Mouse (Mus musculus) hematopoietic multipotent progenitor cell, adult 10-12 weeks (in vitro differentiated cells): ENCODE measurements around the gene Crybb2. TPM values are rescaled to one million over a fixed set of nuclear protein-coding genes. Genes with fewer than 3 reads are reported as not detected.

Experiments used
- polyA plus RNA-seq: library from polyadenylated mRNA; stranded (reverse); fragments of >175 nt; gene quantifications from 2 replicates; pipeline ENCODE4 v1.2.3, GENCODE M21; 2012; ENCODE audit warnings: low replicate concordance

Crybb2 gene
- 0.24 TPM in 1 of 2 replicates, not detected in the other for polyA plus RNA-seq

DNA sequence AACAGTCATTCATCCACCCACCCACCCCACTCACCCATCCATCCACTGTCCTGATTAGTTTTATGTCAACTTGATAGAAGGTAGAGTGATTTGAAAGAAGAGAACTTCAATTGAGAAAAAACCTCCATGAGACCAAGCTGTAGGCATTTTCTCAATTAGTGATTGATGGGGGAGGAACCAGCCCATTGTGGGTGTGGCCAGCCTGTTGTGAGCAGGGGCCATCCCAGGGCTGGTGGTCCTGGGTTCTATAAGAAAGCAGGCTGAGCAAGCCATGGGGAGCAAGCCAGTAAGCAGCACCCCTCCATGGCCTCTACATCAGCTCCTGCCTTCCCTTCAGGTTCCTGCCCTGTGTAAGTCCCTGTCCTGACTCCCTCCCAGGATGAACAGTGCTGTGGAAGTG lies at the start of gene Crybb2:
Crybb2 (minus strand) TSS at position 101 of the 400 bp plus-strand sequence.

DNA sequence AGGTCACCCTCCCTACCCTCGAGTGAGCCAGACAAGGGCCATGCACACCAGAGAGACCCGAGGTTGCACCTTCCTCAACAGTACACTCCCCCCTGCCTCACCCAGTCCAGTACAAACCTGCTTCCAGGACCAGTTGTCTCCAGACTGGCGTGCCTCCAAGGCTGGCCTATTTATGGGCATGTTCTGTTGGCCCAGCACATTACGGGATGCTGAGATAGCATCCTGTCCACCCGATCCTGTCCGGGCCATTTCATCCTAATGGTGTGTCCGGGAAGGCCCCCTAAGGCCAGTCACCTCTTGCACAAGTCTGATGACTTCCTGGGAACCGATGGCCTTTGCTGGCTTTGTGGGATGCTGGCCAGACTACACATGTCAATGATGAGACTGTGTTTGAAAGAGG lies 11.5 kb upstream of the Crybb2 start, which contains the start of gene Crybb3:
Crybb3 (minus strand) TSS at position 146 of the 400 bp plus-strand sequence.

DNA sequence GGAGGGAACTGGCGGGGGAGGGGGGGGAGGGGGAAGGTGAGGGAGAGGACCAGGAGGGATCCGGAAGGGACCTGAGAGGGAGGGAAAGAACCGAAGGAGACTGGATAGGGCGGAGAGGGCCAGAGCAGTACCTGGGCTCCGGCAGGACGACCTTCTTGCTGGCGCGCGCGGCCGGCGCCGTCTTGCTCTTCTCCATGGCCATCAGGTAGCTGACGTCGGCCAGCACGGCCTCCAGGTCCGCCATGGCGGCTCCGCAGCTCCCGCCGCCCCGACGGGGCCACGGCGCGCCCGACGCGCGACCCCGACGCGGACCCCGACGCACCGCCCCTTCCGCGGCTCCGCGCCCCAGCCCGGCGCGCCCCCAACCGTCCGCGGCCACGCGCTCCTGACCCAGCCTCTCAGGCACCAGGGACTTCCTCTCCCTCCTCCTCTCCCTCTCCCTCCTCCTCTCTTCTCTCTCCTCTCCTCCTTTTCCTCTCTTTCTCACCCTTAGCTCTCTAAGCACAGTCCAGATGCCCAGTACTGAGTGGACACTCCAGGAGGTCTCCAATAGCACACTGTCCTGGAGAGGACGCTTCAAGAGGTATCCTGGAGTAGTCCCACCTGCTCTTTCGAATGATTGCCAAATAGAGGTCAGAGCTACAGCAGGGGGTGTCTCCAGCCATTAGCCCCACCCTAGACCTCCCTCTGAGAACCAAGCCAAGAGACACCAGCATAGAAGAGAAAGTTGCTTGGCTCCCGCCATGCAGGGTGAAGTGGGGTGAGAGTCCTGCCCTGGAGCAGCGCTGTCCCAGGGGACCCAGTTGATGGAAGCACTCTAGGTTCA lies 54.5 kb downstream of the Crybb2 start, which contains the start of gene Grk3:
Grk3 (minus strand) TSS at position 556 of the 826 bp plus-strand sequence.

Other genes with a start within 250 kb of the Crybb2 start
- 1.0 and 2.4 TPM in 2 replicates for gene Myo18b, start 173.8 kb downstream of the Crybb2 start, polyA plus RNA-seq
- gene Grk3, start 54.3 kb downstream of the Crybb2 start, polyA plus RNA-seq, result 7.8 and 8.3 TPM in 2 replicates
- gene Crybb3, start 11.5 kb upstream of the Crybb2 start, polyA plus RNA-seq, result 0.26 TPM in 1 of 2 replicates, not detected in the other
- 2.2 and 3.3 TPM in 2 replicates for gene 2900026A02Rik, start 151.1 kb upstream of the Crybb2 start, polyA plus RNA-seq
- not detected in 2 replicates for gene Tmem211, start 156.8 kb upstream of the Crybb2 start, polyA plus RNA-seq
- gene Sgsm1, start 240.7 kb upstream of the Crybb2 start, polyA plus RNA-seq, result not detected in 2 replicates